Mouse (Mus musculus): ENCODE measurements around the gene Gm5152. TPM values are rescaled to one million over a fixed set of nuclear protein-coding genes. Genes with fewer than 3 reads are reported as not detected.
"Not testable (repeated sequence)": the region's sequence is repeated elsewhere in the genome, so short reads cannot be mapped to it uniquely, and the experiment has no call there.

Gm5152 gene
- polyA plus RNA-seq (2012; rRNA removed): not detected in 2 replicates

DNA sequence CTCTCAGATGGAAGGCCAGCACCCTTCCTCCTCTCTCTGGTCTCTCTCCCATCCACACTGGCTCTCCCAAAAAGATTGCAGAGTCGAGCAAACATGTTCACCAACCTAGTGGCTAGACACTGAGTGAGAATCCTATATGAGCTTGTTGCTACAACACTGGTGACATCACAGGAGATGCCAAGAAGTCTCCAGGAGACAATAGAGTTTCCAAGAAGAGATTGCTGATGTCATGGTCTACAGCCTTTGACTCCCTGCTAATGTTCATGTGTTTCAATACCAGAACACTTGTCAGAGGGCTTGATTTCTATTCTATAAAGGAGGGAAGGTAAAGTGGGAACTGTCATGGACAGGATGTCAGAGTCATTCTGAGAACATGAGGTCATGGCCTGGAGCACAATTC, at the start of gene Gm5152:
Gene Gm5152 (minus strand): TSS at position 101 of the 400 bp plus-strand sequence.
- H3K4me1 ChIP-seq (replicated peaks; ENCODE audit: control insufficient read depth, insufficient read depth, low read length); H3K4me3 ChIP-seq (ENCODE audit: control insufficient read depth, insufficient read depth, low read length); H3K27me3 ChIP-seq (ENCODE audit: control insufficient read depth, insufficient read depth, low read length); H3K27ac ChIP-seq (ENCODE audit: control insufficient read depth, insufficient read depth, low read length); H3K36me3 ChIP-seq (ENCODE audit: control insufficient read depth, insufficient read depth, low read length); DNase-seq: not testable (repeated sequence)
- no CpG with 5 or more reads among the region's 1 CpGs for WGBS

DNA sequence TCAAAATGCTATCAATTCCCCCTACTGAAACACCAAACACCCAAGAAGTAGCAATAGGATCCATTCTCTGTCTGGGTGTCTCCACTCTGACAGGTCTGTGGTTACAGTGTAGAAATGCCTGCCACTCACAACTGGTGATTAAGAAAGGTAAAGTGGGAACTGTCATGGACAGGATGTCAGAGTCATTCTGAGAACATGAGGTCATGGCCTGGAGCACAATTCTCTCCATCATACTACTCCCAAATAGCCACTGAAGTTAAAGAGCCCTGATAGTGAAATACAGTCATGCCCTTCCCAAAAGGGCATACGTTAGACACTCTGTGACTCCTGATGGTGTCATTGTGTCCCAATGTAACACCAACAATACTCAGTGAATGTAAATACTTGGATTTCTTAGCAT, 8.4 kb upstream of the Gm5152 start:
- H3K27me3 ChIP-seq (ENCODE audit: control insufficient read depth, insufficient read depth, low read length); H3K4me1 ChIP-seq (replicated peaks; ENCODE audit: control insufficient read depth, insufficient read depth, low read length); H3K27ac ChIP-seq (ENCODE audit: control insufficient read depth, insufficient read depth, low read length); DNase-seq; H3K4me3 ChIP-seq (ENCODE audit: control insufficient read depth, insufficient read depth, low read length); H3K36me3 ChIP-seq (ENCODE audit: control insufficient read depth, insufficient read depth, low read length): not testable (repeated sequence)
- 95% methylated on average over 1 of the region's 1 CpGs for WGBS

GRCm38 (mm10) chr5:10245770-10246169, 556 bp downstream of the Gm5152 start:
- not testable (repeated sequence) for H3K4me3 ChIP-seq (ENCODE audit: control insufficient read depth, insufficient read depth, low read length); DNase-seq; H3K4me1 ChIP-seq (replicated peaks; ENCODE audit: control insufficient read depth, insufficient read depth, low read length); H3K27ac ChIP-seq (ENCODE audit: control insufficient read depth, insufficient read depth, low read length); H3K27me3 ChIP-seq (ENCODE audit: control insufficient read depth, insufficient read depth, low read length); H3K36me3 ChIP-seq (ENCODE audit: control insufficient read depth, insufficient read depth, low read length)

DNA sequence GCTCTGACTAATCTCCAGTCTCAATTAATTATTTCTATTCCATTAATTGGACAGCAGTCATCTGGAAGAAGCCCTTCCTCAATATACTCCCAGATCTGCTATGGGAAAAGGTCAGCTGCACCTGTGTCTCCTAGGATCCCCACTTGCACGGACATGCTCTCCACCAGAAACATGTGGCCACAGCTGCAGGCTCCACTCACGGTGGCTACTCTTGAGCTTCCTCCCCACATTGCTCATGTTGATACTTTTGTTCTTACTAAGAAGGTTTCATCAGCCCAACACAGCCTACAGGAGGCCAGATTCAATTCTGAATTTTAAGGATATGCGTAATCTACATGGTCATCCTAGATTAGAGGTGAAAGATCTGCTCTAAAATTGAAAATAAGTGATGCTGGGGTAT, 5.9 kb downstream of the Gm5152 start:
- not testable (repeated sequence) for H3K36me3 ChIP-seq (ENCODE audit: control insufficient read depth, insufficient read depth, low read length); H3K27me3 ChIP-seq (ENCODE audit: control insufficient read depth, insufficient read depth, low read length); H3K27ac ChIP-seq (ENCODE audit: control insufficient read depth, insufficient read depth, low read length); DNase-seq; H3K4me1 ChIP-seq (replicated peaks; ENCODE audit: control insufficient read depth, insufficient read depth, low read length); H3K4me3 ChIP-seq (ENCODE audit: control insufficient read depth, insufficient read depth, low read length)
- WGBS: 98% methylated on average over 3 of the region's 3 CpGs

- no peaks in the 10 kb centered on the region for H3K4me1 ChIP-seq (replicated peaks; ENCODE audit: control insufficient read depth, insufficient read depth, low read length)
- DNase-seq: no peak
- no peaks in the 10 kb centered on the region for H3K27me3 ChIP-seq (ENCODE audit: control insufficient read depth, insufficient read depth, low read length)
- H3K36me3 ChIP-seq (ENCODE audit: control insufficient read depth, insufficient read depth, low read length): no peaks in the 10 kb centered on the region
- no peak overlapping the region for H3K27ac ChIP-seq (ENCODE audit: control insufficient read depth, insufficient read depth, low read length)
- H3K4me3 ChIP-seq (ENCODE audit: control insufficient read depth, insufficient read depth, low read length): no peak overlapping the region
- no peak for TF ChIP-seq POLR2A (IDR thresholded peaks at IDR 0.05; ENCODE audit: control insufficient read depth, extremely low read depth, insufficient read depth, low read length, poor library complexity)
- no peak for TF ChIP-seq CTCF (IDR thresholded peaks at IDR 0.05; ENCODE audit: borderline replicate concordance, control insufficient read depth, extremely low read depth, insufficient read depth, low read length, poor library complexity)
Measured at GRCm38 (mm10) chr5:10220317-10220716, 26.0 kb downstream of the Gm5152 start.

DNA sequence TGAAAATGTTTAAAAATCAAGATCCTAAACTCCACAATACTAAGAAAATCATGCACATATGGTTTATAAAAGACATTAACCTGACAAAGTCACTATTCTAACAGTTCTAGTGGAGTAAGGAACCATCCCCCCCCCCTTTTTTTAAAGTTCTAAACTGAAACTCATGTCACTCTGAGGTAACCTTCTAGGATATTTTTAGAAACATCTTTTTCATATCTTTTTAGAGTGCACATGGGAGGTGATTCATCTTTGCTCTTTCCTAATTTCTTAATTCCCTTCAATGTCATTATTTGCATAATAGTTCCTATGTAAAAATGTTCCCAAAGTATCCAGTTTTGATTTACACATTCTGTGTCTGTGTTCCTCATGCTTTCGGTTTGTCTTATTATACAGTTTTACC, 43.3 kb downstream of the Gm5152 start:
- TF ChIP-seq CTCF (IDR thresholded peaks at IDR 0.05; ENCODE audit: borderline replicate concordance, control insufficient read depth, extremely low read depth, insufficient read depth, low read length, poor library complexity): no peak
- no peak for TF ChIP-seq POLR2A (IDR thresholded peaks at IDR 0.05; ENCODE audit: control insufficient read depth, extremely low read depth, insufficient read depth, low read length, poor library complexity)
- H3K27ac ChIP-seq (ENCODE audit: control insufficient read depth, insufficient read depth, low read length): no peak overlapping the region
- no peaks in the 10 kb centered on the region for H3K4me1 ChIP-seq (replicated peaks; ENCODE audit: control insufficient read depth, insufficient read depth, low read length)
- WGBS: 98% methylated on average over 1 of the region's 1 CpGs
- H3K27me3 ChIP-seq (ENCODE audit: control insufficient read depth, insufficient read depth, low read length): no peaks in the 10 kb centered on the region
- DNase-seq: no peak
- no peak overlapping the region for H3K4me3 ChIP-seq (ENCODE audit: control insufficient read depth, insufficient read depth, low read length)
- no peaks in the 10 kb centered on the region for H3K36me3 ChIP-seq (ENCODE audit: control insufficient read depth, insufficient read depth, low read length)

GRCm38 (mm10) chr5:10196880-10197279, 49.4 kb downstream of the Gm5152 start:
- no peak for DNase-seq
- WGBS: 79% methylated on average over 1 of the region's 1 CpGs

More at GRCm38 (mm10) chr5:10196880-10197279, 49.4 kb downstream of the Gm5152 start:
- no peaks in the 10 kb centered on the region for H3K36me3 ChIP-seq (ENCODE audit: control insufficient read depth, insufficient read depth, low read length)
- H3K4me3 ChIP-seq (ENCODE audit: control insufficient read depth, insufficient read depth, low read length): no peak overlapping the region
- H3K27me3 ChIP-seq (ENCODE audit: control insufficient read depth, insufficient read depth, low read length): no peaks in the 10 kb centered on the region
- H3K27ac ChIP-seq (ENCODE audit: control insufficient read depth, insufficient read depth, low read length): no peak overlapping the region
- no peaks in the 10 kb centered on the region for H3K4me1 ChIP-seq (replicated peaks; ENCODE audit: control insufficient read depth, insufficient read depth, low read length)
- TF ChIP-seq CTCF (IDR thresholded peaks at IDR 0.05; ENCODE audit: borderline replicate concordance, control insufficient read depth, extremely low read depth, insufficient read depth, low read length, poor library complexity) (no peak), POLR2A (IDR thresholded peaks at IDR 0.05; ENCODE audit: control insufficient read depth, extremely low read depth, insufficient read depth, low read length, poor library complexity) (no peak)

All from thymus, adult 2 months (tissue).